Mouse (Mus musculus) lung, postnatal 36 days (tissue): ENCODE data around the gene Oas1c.

ENCODE experiments used
- DNase-seq: peaks from one replicate; pipeline ENCODE4 v3.0.0; 2022; ENCODE audit warnings: mixed read lengths

Gene Oas1c

DNA sequence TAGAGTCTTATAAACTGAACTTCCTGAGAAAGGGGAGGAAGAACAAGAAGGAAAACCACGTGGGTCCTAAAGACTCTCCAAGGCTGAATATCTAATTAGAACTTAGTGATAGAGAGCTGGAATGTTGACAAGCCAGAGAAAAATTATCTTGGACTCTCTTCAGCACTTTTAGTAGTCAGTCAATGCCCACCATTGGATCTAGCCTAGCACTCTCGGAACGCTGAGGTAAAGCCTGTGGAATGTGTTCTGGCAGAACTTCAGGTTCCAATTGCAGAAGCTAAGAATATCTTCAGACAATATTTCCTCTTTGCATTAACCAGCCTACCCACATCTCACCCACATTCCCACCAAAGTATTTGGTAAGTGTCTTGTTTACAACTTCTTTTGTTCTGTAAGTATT, 32.4 kb downstream of the Oas1c start:
- DNase-seq: peak; percentile 49

DNA sequence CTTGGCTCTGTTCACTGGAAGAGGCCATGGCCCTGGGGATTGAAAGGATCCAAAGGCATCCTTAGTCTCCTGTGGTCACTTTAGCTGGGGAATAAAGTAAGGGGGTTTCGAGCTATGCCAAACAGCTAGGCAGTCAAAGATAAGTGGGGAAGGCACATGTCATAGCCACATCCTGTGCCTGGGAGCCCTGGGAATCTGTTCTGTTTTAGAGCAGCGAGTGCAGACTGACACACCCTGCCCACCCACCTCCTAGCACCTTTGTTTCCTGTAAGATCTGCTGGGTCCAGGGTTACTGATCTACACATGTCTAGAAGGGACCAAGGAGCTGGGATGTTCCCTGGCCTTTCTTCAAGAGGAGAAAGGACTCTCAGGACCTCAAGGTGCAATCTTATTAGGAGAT, 33.4 kb downstream of the Oas1c start:
- no peak for DNase-seq

DNA sequence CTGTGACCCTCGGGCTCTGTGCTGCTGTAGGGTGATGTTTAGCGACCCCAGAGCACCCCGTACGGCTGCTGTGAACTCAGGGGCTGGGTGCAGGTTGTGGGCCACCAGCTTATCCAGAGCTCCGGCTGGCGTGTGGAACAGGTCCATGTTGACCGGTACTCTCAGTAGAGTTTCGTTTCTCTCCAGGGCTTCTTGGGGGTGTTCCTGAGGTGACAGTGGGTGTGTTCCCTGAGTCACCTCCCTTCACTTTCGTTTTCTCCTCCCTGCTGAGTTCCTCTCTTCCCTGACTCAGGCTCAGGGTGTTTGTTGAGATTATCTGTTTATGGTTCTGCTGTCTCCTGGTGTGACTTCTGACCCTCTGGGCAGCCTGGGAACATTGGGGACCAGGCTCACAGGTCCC, 34.8 kb downstream of the Oas1c start, which contains the start of gene Oas3:
Gene Oas3 (minus strand): TSS at position 184 of the 400 bp plus-strand sequence.
- peak; percentile 7 for DNase-seq

DNA sequence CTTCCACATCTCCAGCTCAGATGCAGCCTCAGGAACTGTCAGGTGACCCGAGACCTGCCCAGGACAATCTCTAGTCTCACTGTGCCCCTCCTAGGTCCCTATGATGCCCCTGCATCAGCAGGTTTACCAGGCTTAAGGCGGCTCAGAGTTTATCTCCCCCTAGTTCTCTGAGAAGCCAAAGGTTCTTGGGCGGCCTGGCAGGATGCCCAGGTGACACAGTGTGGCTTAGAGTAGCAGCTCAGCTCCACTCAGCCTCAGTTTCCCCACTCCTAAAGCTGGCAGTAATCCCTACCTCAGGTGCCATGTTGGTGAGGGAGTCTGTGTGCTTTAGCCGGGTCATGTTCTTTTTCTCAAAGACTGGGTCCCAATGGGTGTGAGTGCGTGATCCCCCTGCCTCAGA, 35.5 kb downstream of the Oas1c start:
- DNase-seq: no peak

DNA sequence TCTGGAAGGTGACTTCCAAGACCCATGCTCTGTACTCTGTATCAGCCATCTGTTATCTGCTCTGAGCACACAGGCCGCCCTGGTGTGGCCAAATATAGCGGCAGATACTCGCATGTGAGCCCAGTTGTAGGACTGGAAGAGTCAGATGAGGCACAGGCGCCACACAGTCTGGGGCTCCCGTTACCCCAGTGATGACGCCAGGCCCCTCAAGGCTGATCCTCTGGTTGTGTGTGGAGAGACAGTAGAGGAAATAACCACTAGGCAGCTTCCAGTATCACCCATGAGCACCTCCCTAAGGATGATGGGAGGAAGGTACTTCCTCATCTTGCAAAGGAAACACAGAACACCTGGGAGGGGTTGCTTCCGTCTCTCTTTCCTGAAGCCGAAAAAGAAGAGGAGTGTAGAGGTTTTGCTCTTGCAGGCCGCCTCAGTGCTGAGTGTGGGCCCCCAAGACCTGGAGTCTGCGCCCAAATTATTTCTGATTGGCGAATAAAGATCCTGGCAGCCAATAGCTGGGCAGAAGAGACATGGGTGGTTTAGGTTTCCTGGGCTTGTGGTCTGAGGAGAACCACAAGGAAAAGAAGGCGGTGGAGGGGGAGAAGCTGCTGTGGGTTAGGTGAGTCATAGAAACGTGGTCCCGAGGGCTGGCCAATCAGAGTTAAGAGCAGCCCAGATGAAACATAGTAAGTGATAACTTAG, 36.9 kb downstream of the Oas1c start:
- DNase-seq: peak; percentile 9

DNA sequence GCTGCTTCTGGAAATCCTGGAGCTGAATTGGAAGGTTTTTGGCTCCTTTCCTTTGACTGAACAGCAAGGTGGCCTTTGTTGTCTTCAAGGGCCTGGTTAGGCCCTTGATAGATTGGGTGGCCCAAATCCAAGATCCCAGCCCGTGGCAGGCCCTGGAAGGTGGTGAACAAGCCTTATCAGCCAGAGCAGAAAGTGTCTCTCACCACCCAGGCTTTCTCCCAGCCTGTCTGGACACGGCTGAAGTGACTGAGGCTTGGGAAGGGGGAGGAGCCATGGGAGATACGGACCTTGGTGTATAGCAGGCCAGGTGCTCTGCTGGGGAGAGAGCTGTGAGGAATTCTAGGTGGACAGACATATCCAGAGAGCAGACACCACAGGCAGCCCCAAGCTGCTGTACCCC, 42.9 kb downstream of the Oas1c start:
- no peak for DNase-seq

DNA sequence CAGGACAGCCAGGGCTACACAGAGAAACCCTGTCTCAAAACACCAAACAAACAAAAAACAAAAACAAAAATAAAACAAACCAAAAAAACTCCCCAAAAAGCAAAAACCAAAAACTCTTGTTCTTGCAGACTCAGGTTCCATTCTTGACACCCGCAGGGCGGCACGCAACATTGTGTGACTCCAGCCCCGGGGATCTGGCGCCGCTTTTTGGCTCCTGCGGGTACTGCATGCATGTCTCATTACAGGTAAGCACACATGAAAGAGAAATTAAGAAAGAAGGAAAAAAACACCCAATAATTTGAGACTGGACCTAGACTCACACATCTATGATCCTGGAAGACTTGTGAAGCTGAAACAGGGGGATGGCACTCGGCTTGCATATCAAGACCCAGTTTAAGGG, 47.3 kb downstream of the Oas1c start:
- DNase-seq: no peak

DNA sequence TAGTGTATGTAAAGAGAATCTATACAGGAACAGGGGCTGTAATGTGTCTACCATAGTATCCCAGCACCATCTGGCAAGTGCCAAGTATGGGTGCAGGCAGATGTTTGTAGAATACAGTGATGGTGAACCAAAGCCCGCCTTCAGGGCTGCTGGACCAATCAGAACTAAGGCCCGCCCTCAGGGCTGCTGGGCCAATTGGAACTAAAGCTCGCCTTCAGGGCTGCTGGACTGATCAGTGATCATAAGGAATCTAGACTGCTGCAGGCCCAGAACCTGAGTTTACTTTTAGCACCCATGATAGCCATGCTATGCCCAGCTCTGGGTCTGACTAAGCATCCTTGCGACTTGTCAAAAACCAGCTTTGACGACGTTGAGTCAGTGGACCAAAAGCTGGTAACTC, 50.4 kb downstream of the Oas1c start:
- no peak for DNase-seq

DNA sequence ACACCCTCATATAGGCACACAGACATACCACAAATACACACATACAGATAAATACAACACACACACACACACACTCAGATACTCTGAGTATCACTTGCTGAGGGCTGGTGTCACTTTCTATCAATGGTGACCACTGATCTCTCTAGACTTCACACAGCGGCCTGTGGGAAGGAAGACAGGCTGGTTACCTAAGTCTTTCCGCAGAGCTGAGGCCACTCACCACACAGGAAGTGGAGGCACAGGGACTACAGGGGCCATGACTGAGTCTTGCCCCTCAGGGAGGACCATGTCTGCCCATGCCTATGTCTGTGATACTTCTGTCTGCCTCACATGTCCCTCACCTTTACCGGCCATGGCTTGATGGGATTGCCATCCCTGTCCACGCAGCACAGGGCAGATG, 58.1 kb downstream of the Oas1c start:
- DNase-seq: no peak

DNA sequence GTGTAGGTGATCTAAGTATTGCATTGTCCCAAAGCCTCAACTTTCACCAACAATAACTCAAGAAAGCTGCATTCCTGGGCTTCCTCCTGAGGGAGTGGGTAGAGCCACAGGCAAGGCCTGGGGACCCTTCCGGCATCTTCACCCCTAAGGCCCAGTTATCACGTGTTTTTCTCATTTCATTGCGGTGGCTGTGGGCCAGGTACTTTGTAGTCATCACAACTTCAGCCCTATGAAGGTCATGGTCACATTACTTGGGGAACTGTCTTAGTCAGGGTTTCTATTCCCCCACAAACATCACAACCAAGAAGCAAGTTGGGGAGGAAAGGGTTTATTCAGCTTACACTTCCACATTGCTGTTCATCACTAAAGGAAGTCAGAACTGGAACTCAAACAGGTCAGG, 59.5 kb downstream of the Oas1c start:
- DNase-seq: no peak

DNA sequence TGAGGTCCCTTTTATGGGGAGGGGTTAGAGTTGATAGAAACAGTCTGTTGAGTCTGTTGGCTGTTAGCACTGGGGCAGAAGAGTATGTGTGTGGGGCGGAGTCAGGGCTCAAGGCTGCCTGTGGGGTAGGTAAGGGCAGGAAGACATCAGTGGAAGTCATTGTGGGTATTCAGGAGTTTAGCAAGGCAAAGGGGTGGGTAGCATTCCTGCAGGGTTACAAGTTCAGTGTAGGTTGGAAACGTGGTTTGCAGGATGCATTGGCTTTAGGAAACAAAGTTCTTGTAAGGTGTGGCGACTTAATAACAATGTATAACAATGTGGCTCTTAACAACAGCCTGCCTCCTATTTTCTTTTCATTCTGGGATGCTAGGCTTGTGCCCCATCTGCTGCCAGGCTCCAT, 61.1 kb downstream of the Oas1c start:
- no peak for DNase-seq
